Mouse (Mus musculus) megakaryocyte-erythroid progenitor cell, adult 5-6 weeks (primary cell): ENCODE data around the gene Pole4. TPM values are rescaled to one million over a fixed set of nuclear protein-coding genes. Genes with fewer than 3 reads are reported as not detected.
A peak's percentile ranks its signal among the peaks of the same experiment; 100 is the strongest.

ENCODE experiments used
- ATAC-seq: replicated peaks from 2 replicates; pipeline ENCODE4 v1.8.0; 2016; ENCODE audit warnings: mild to moderate bottlenecking, inconsistent platforms; ENCODE audit not compliant: severe bottlenecking, poor library complexity, low FRiP score, low TSS enrichment
- total RNA-seq, 2 experiments: library from RNA; stranded (forward) in 1 of 2; stranded (reverse) in 1 of 2; fragments of 200-1000, 215-1000 nt in 1 of 2; fragments of >200 nt in 1 of 2; fragmentation: Nextera tagmentation in 1 of 2; gene quantifications; 2 replicates each; pipeline ENCODE4 v1.2.3; 2014 to 2017

Gene Pole4
- total RNA-seq (2014; fragmentation: Nextera tagmentation) (66.7 and 69.6 TPM in 2 replicates), total RNA-seq (2017) (38.8 and 41.2 TPM in 2 replicates)

DNA sequence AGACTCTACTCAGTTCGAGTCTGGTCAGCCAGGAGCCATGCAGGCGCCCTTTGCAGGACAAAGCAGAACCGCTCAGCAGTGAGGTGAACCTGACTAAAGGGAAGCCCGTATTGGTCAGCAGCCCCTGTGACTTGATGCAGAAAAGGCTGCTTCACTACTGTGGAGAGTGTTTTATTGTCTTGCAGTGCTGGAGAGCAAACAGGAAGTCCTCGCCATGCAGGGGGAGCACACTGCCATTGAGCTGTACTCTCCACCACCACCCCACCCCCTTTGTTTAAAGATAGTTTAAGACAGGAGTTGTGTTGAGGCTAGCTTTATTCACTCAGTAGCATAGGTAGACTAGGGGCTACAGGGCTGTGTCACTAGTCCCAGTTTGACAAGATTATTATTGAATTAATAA lies at the start of gene Pole4:
Pole4 (minus strand) TSS at position 145 of the 400 bp plus-strand sequence.
- no peak for ATAC-seq

DNA sequence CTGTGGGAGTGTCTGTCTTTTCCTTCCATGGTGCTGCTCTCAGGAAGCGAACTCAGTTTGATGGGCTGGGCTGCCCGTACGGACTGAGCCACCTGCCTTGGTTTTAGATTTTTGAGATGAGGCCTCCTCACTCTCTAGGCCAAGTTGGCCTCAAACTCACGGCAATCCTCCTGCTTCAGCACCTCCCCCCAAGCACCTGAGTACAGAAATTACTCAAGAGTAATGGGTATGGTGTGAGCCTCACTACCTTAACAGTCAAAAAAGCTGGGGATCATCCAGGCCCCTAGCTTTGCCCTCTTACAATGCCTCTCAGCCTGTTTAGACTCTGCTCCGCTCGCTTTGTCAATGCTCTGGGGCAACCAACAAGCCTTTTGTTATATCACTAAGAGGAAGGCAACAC lies 49.6 kb upstream of the Pole4 start:
- no peak for ATAC-seq

DNA sequence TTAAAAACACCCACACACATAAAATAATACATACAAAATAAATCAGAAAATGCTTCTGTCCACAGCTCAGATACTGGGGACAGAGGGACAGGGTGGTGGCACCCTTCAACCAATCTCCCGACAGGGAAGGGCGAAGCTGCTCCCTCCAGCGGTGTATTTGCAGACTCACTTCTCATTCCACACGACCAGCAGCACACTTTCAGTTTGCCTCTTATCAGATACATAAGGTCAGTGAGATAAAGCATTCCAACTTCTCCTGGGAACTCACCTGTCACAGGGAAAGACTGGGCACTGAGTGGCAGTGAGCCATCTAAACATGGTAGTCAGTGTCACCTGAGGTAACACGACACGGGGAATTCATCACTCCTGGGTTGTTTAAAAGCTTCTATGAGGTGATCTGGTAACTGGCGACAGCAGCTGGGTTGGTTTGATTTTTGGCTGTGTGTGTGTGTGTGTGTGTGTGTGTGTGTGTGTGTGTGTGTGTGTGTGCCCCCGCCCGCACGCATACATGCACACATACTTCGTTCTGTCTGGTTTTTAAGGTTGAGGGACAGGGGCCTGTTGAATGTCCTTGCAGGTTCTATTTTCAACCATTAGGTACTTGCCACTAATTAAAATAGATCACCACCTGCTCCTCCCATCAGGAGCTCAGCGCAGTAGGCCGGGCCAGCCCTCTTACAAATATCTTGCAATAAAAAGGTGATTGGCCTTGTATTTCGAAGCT lies 48.6 kb upstream of the Pole4 start:
- peak; percentile 60; the same call in 1 of the 2 replicates for ATAC-seq

DNA sequence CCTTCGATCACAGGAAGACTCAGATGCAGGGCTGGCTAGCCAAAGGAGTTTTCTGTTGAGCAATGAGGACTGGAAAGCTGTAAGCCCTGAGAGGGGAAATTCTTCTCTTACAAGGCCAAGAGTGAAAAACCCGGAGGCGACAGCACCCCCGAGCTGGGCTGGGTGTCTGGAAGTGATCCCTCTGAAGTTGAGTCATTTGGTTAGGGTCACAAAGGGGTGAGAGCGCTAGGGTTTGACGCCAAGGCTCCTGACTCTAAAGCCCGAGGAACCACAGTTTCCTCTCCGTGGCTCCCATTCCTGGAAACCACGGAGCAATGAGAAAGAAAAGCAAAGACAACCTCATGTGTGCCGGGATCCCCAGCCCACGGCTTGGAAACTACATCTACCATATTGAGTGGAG lies 47.9 kb upstream of the Pole4 start:
- no peak for ATAC-seq

DNA sequence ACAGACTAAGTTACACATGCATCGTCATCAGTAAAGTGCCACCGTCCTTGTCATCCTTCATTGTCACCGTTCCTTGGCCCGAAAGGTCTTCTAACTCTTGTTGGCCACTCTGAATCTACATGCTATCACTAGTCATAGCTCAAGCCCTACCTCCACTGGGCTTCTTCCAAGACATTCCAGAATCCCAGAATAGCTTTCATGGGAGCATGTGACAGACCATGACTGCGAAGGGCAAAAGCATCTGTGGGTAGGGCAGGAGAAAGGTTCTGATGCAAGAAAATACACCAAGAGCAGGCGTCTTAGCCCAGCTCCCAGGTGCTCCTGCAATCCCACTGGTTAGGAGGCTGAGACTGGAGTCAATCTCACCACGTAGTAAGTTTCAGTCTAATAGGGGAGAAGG lies 46.6 kb upstream of the Pole4 start:
- no peak for ATAC-seq

DNA sequence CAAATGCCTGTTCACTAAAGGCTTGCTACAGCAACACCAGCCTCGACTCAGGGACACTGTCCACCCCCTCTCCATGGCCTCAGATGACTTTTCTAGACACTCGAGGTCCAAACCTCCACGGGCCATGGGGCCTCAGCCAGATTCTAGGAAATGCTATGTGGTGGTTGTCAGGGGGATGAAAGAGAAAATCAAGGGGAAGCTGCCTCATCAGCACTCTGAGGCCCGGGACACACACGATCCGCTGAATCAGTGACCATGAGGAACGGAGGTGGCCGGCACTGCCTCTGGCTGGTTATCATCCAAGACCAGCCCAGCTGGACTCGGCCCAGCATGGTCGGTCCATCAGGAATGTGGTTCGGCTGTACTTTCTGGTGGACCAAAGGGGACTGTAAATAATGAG lies 45.9 kb upstream of the Pole4 start:
- ATAC-seq, result no peak

DNA sequence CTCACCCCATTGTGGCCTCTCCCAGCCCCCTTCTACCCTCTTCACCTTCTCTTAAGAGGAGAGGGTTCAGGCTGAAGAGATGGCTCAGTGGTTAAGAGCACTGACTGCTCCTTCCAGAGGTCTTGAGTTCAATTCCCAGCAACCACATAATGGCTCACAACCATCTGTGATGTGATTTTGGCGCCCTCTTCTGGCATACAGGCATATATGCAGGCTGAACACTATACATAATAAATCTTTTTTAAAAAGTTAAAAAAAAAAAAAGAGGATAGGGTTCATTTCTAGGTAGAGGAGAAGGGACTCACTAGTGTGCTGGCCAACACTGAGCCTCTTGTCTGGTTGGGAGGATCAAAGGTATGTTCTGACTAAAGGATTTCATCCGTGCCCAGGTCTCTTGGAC lies 44.9 kb upstream of the Pole4 start:
- no peak for ATAC-seq

DNA sequence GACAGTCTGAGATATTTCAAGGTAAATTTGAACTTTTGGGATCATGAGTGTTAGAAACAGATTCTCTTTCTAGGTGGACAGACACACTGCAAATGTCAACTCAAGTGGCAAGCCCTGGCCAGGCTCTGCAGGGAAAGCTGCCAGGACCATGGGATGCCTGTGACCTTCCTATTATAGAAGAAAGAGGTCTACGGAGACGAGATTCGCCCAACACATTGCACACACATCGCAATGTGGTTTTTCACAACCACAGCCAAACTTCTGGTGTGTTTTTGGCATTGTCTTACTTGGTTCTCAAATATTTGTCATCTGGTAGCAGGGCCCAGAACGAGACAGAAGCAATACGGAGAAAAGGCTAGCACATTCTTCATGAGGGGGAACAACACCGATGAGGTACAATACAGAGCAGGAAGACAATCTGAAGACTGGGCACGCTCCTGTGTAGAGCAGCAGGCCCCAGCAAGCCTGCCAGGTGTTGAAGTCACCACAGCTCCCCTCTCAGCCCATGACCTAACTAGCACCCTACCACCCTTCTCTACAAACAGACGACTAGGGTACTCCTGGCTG lies 43.0 kb upstream of the Pole4 start:
- ATAC-seq, result no peak

DNA sequence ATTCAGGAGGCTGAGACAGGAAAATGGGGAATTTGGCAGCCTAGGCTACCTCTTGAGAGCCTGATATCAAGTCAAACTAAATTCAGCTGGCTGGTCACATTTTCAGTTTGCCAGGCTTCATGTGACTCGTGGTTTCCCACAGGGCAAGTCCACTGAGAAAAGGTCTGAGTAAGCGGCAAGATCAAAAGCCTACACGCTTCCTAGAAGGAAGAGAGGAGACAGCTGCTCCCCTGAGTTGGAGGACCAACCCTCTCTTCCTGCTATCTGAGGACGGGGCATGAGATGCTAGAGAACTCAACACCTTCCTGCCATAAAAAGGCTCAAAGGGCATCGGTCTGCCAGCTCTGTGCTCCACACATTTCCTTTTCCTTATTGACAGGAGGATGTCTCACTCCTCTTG lies 41.9 kb upstream of the Pole4 start:
- ATAC-seq, result no peak

DNA sequence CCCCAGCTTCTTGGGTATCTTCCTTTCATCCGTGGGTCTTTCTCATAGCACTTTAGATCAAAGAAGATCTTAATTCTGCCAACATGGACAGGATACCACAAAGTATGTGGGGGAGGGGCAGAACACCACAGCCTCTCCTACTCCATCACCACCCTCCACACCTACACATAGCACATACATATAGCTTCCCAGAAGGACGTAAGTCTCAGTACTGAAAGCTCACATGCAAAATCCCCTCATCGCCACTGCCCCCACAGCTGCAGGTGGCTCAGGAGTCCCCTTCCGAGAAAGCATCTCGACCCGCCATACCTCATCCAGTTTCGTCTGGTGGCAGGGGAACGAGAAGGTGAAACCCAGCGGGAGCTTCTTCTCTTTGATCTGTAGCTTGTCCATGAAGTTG lies 39.4 kb upstream of the Pole4 start:
- no peak for ATAC-seq

DNA sequence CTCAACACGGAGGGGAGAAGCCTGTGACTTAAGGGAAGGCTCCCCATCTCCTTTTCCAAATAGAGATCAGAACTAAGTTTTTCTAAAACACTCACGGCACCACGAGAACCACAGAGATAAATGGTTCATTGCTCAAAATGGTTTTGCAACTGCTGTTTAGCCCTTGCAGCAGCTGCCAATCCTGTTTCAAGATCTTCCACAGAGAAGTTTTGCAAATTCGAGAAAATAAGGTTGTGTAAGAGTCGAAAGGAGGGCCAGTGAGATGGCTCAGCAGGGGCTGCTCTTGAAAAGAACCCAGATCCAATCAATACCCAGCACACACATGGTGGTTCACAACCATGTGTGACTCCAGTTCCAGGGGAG lies 36.3 kb upstream of the Pole4 start:
- no peak for ATAC-seq

DNA sequence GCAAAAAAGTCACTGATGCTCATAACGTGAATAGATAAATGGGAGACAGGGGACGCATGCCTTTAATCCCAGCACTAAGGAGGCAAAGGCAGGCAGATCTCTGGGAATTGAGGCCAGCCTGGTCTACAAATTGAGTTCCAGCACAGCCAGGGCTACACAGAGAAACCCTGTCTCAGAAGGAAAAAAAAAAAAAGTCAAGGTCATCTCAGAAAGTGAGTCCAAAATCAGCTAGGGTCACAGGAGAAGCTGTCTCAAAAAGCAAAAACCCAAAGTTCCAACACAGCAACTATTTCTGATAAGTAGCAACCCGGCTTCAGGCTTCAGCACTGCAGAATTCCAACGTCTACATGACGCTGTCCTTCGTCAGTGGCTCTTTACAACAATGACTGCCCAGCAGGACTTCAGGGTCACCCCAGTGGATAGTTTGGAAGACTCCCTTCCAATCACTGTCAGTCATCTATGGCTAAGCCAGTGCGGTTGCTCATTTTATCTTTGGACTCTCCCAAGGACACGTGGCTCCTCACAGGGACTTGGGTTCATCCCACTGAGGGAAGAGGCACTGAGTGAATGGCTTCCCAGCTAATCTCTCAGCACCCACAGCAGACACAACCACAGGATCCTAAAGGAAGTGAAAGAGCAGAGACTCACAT lies 35.8 kb upstream of the Pole4 start:
- ATAC-seq, result no peak

DNA sequence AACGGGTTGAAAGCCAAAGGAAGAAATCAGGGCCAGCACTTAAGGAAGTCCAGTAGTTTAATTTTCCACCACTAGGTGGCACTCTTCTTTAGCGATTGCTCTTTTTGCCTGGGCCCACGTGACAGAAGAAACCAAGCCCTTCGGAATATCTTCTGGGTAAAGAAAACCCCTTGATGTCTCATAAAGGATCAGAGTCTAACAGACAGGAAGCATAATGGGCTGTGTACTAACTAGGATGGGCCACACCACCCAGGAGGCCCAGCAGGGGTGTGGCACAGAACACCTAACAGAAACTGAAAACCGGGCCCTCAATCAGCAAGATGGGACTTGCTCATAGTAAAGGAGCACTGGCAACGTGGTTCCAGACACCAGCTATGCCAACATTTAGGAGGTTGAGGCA lies 35.1 kb upstream of the Pole4 start:
- ATAC-seq, result peak; percentile 87

DNA sequence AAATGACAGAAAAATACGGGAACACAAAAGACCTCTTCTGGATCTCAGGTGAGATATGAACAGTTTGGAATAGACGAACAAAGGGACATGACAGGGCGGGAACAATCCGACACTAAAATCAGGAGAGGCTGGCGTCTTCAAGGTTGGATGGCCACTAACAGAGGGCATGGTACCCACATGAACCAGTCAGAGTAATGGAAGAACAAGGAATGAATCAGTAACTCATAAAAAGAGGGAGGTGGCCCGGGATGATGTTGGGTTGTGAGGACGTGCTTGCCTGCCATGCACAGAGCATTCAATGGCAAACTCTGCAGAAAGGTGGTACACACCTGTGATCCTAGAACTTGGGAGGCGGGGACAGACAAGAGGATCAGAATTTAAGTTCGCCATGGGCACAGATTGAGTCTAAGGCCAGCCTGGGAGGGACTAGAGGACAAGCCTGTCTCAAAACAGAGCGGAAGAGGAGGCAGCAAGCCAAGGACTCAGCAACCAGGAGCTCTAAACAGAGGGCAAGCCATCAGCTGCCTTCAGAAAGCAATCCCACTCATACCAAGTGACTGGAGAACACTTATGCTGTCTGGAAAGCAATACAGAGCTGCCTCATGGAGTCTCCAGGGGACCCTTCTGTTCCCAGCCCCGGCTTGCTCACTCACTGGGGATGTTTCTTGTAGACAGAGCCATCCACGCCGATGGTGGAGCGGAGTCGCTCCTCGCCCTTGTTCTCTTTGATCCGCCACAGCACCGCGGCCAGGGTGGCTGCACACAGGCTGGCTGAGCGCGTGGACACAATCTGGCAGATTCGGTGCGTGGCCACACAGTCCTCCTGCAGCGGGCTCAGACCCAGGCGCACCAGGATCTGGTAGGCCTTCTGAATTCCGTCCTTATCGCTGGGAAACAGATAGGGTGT lies 32.7 kb upstream of the Pole4 start:
- no peak for ATAC-seq

DNA sequence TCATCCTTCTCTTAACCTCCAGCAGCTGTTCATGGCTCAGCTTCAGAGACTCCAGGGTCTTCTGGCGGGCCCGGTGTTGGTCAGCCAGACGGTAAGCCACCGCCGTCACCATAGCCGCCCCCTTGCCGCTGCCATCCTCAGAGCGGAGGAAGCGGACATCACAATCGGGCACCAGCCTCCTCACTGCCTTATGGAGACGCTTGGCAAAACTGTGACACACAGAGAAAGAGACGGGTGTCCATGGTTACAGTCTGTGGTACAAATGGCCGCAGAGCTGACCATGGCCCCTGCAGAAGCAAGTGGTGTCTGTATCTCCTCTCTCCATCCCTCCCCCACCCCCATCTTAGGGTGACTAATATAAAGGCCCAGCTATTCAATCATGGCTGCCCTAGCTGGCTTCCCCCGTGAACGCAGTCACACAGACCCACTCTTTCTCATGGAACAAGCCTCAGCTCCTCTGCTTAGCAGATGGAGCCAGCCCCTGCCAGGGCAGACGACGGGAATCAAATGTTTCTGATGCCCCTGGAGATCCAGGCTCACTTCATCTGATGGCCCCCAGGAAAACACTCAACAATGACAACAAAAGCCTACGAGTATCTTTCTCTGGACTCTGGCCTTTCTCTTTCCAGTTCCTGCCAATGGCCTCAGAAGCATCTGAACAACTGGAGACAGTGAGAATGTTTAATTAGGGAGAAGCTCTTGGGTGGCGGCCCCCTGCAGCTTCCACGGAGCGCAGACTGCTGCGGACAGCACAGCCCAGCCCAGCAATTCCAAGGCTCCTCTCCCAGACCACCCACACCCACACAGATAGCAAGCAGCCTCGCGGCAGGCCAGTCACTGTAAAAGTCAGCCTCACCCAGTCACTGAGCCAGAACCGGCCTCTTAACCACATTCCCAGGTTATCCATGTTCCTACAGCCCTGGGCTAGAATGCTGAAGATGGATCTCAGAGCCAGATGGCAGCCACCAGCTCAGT lies 31.7 kb upstream of the Pole4 start:
- no peak for ATAC-seq

DNA sequence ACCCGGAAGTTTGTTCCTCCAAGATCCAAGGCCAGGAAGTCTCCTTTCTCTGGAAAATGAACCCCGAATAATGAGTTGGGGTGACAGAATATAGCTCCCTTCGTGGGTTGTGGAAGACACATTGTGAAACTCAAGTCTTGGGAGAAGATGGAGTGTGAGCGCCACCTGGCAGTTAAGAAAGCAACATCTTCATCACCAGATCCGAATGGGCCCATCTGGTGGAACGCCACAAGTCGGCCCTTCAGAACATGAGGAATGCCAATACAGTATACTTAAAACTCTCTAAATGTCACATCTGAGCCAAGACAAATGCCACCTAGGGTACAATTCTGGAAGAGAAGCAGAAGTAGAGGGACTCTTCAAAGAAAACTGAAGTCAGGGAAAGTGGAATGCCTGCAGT lies 30.2 kb upstream of the Pole4 start:
- ATAC-seq, result no peak

DNA sequence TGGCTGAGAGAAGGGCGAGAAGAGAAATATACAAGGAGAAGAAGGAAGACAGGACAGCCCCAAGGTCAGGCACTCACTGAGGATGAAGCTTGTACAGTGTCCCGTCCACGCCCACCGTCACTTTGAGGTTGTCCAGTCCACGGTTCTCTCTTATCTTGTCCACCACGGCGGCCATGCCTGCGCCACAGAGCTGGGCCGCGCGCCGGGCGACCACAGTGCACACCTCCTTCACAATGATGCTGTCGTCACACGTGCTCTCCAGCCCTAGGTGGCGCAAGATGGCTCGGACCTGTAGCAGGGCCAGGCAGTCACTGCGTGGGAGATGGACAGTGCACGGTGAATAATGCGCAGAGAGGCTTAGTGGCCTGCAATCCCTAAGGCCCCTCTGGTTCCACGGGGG lies 23.5 kb upstream of the Pole4 start:
- no peak for ATAC-seq

DNA sequence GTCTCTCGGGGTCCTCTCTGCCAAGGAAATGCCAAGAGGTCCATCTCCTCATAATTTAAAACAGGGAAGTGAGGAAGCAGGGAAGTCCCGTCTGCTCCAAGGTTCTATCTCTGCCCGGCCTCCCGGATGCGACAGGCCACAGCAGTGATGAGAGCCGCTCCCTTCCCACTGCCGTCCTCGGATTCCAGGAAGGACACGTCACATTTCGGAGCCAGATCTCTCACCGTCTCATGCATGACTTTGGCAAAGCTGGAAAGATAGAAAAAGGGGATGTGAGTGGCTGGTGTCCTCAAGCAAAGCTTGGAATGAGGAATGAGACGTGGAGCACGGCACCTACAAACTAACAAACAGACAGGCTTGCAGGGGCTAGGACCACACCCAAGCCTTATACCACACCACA lies 22.0 kb upstream of the Pole4 start:
- no peak for ATAC-seq

DNA sequence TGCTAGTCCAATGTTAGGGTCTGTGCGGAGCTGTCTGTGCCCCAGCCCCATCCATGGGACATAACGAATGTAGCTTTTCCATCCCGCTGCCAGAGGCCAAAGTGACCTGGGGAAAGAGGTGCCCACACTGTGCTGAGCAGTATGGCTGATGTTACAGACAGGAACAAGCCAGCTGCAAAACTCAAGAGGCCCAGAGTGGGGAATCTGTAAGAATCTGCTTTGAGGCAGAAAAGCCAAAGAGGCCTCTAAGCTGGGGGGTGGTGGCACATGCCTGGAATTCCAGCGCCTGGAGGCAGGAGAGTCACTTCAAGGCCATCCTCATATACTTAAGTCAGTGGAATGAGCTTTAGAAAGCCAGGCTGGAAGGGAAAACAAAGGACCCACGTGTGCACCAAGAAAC lies 18.2 kb upstream of the Pole4 start:
- ATAC-seq, result no peak
